Mouse (Mus musculus) brain, embryonic 14.5 days (tissue): ENCODE data around the gene Gm16223. TPM values are rescaled to one million over a fixed set of nuclear protein-coding genes. Genes with fewer than 3 reads are reported as not detected.
A peak's percentile ranks its signal among the peaks of the same experiment; 100 is the strongest.

Experiments
- DNase-seq: peaks from one replicate; pipeline ENCODE4 v3.0.0-alpha.2; 2011; ENCODE audit warnings: low read depth
- CTCF ChIP-seq: fragments of 200-500 bp; IDR thresholded peaks from 2 replicates; pipeline ENCODE4 v1.5.1; 2012; ENCODE audit warnings: inconsistent platforms, mild to moderate bottlenecking, moderate library complexity, borderline replicate concordance; ENCODE audit not compliant: insufficient read depth, insufficient read length; ENCODE audit errors: extremely low read depth
- POLR2A ChIP-seq: fragments of 200-500 bp; IDR thresholded peaks from 2 replicates; pipeline ENCODE4 v1.6.1; 2012; ENCODE audit warnings: mild to moderate bottlenecking, inconsistent platforms, borderline replicate concordance; ENCODE audit not compliant: poor library complexity, insufficient read depth, insufficient read length, severe bottlenecking; ENCODE audit errors: extremely low read depth
- polyA plus RNA-seq: library from polyadenylated mRNA; depleted of rRNA; stranded (reverse); fragments of >200 nt; gene quantifications from 2 replicates; pipeline ENCODE4 v1.2.3, GENCODE M21; 2012; rRNA removed

Gm16223 gene
- 0.03 and 0.08 TPM in 2 replicates for polyA plus RNA-seq

- TF ChIP-seq CTCF, result no peak
- peak; percentile 84 for DNase-seq
Observed at GRCm38 (mm10) chr5:42067476-42068187, at the start of gene Gm16223. Gm16223 (plus strand) TSS chr5:42067960.

DNA sequence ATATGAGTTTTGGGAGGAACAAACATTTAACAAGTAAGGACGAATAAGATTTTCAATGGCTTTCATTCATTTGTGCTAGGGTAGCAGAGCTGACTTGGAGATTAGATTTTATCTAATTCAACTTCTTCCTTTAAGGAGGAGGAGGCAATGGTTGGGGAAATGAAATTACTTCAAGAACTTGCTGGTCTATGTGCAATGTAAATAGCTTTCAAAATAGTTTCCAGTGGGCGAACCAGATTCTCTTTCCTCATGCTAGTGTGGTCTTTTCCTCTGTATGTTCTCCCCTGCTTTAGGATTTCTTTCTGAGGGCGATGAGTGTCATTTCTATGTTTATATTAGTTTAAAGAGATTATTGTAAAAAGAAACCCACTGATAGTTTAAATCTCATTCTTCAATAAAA is 45.7 kb upstream of the Gm16223 start:
- no peak for DNase-seq
- no peak for TF ChIP-seq POLR2A
- no peak for TF ChIP-seq CTCF

DNA sequence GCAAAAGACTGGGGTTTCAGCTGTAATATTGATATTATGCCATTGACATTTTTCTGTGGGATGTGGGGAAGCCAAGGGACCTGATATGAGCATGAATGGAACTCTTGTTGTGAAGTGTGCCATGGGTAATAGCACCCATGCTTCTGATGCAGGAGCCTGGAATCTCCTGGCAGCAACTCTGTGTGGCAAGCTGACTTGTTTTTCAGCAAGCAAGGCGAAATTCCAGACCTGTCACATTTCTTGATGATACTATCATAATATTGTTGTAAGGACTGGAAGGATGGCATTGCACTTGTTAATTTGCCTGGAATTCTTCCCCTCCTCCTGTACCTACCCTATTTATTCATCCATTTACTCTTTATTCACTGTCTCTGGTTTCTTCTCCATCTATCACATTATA is 44.2 kb upstream of the Gm16223 start:
- DNase-seq, result peak; percentile 75

DNA sequence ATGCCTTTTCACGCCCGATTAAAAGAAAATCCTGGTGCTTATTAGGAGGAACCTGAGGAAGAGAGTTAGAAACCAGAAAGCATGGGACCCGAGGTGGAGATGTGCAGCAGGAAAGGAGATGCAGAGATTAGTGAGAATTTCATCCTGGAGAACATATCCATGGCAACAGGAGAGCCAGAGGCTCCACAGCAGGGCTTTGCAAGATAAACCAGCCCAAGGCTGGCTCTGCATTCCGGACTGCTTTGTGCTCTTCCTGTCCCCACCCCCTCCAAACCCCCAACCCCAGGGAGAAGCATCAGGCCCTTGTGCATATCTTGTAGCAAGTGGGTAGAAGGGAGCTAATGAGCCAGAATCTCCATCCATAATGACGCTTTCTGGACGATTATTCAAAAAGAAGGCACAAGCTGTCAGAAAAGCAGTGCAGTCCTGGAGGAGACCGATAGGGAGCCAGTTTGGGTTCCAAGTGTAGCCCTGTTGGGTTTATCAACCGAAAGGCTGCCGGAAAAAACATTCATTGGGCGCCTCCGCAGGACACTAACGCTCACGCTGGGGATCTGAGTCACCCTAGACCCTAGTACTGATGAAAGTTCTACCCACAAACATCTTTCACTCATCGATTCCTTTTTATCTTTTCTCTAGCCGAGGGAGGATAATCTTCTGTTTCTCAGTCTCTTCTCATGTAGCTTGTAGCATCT is 31.2 kb upstream of the Gm16223 start:
- DNase-seq, result peak; percentile 53
- TF ChIP-seq POLR2A (no peak), CTCF (no peak)

More for the DNA sequence above, 44.2 kb upstream of the Gm16223 start:
- no peak for TF ChIP-seq POLR2A
- TF ChIP-seq CTCF, result no peak

GRCm38 (mm10) chr5:42054636-42055035 is 13.1 kb upstream of the Gm16223 start:
- TF ChIP-seq POLR2A, result no peak
- no peak for TF ChIP-seq CTCF
- peak; percentile 73 for DNase-seq

DNA sequence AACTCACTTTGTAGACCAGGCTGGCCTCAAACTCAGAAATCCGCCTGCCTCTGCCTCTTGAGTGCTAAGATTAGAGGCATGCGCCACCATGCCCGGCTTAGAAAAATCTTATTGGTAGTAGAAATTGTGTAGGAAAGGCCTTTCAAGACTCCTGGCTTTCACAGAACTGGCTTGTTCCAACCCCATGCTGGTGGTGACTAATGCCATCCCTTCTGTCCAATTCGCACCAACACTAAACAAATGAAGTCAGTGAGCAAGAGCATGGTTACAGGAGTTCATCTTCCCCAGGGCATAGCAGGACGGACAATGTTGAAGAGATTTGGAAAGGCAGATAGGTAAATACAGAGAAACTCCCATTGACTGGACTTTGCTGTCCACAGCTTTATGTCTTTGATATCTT is 12.6 kb upstream of the Gm16223 start:
- no peak for TF ChIP-seq CTCF
- DNase-seq, result no peak

GRCm38 (mm10) chr5:42065090-42065489 is 2.7 kb upstream of the Gm16223 start:
- no peak for TF ChIP-seq CTCF
- TF ChIP-seq POLR2A, result no peak
- no peak for DNase-seq

DNA sequence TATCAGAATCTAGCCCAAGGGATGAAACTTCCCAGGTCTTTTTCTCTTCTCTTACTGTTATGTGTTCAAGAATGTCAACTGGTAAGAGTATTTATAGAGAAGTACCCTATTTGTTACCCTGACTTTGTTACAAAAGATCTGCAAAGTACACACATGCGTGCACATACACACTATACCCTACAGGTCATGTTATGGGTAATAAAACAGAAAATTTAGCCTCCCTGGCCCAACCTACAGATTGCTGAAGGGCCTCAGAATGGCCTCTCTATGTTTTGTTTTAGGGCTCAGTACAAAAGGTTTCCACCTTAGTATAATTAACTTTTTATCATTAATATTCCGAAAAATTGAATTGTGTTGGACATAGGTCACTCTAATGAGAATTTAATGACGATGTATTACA is 685 bp upstream of the Gm16223 start:
- TF ChIP-seq POLR2A, result no peak
- TF ChIP-seq CTCF, result no peak
- no peak for DNase-seq

GRCm38 (mm10) chr5:42068188-42068579 is 424 bp downstream of the Gm16223 start:
- peak; percentile 71 for DNase-seq
- no peak for TF ChIP-seq POLR2A
- no peak for TF ChIP-seq CTCF

- DNase-seq, result no peak
- TF ChIP-seq CTCF (no peak), POLR2A (no peak)
Observed at GRCm38 (mm10) chr5:42116586-42117346, 49.0 kb downstream of the Gm16223 start.

DNA sequence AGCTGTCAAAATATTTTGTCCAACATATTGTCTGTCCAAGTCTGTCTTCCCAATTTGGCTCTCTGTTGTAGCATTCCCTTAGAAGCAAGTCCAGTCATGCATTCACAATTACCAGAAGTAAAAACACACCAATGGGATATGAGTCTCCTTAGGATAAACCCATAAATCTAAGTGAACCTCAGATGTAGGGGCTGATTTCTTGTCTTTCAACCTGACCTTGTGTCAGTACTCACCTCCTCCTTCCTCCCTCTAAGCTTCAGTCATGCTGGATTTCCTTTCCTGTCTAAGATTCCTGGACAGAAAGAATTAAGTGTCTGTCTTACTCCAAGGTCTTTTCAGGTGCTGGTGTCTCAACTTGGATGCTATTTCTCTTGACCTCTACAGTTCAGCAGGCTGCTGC is 57.8 kb downstream of the Gm16223 start:
- TF ChIP-seq CTCF, result no peak
- no peak for TF ChIP-seq POLR2A
- no peak for DNase-seq
